Mouse (Mus musculus): ENCODE measurements around the gene Fmod. TPM values are rescaled to one million over a fixed set of nuclear protein-coding genes. Genes with fewer than 3 reads are reported as not detected.

Gene Fmod
- polyA plus RNA-seq, 1 experiment from 2014 or later: 10.2 TPM

DNA sequence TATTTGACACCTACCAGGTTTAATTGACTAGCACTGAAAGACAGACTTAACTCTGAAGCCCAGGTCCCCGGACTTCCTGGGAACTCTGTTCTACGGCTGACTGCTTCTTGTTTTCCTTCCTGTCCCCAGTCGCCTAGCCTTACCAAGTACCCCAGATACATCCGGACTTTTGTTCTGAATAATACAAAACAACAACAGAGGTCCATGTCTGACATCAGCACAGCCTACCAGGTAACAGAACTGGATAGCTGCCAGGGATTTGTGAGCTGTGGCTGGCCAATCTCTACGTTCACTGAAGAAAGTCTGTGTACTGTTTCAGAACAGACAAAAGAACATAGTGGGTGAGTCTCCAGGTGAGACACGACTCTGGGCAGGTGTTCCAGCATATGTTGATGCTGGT lies 21.8 kb downstream of the Fmod start:
- peaks cover 42% of the 10 kb centered on the region for H3K4me1 ChIP-seq (replicated peaks)
- no peaks in the 10 kb centered on the region for H3K36me3 ChIP-seq
- no peak overlapping the region for H3K9ac ChIP-seq
- no peak for ATAC-seq (ENCODE audit: low FRiP score, low read depth)
- H3K27me3 ChIP-seq: no peaks in the 10 kb centered on the region
- H3K4me2 ChIP-seq: no peak overlapping the region
- WGBS: 66% methylated on average over 6 of the region's 6 CpGs
- H3K4me3 ChIP-seq: no peak overlapping the region
- no peaks in the 10 kb centered on the region for H3K9me3 ChIP-seq
- H3K27ac ChIP-seq (replicated peaks): no peak overlapping the region

DNA sequence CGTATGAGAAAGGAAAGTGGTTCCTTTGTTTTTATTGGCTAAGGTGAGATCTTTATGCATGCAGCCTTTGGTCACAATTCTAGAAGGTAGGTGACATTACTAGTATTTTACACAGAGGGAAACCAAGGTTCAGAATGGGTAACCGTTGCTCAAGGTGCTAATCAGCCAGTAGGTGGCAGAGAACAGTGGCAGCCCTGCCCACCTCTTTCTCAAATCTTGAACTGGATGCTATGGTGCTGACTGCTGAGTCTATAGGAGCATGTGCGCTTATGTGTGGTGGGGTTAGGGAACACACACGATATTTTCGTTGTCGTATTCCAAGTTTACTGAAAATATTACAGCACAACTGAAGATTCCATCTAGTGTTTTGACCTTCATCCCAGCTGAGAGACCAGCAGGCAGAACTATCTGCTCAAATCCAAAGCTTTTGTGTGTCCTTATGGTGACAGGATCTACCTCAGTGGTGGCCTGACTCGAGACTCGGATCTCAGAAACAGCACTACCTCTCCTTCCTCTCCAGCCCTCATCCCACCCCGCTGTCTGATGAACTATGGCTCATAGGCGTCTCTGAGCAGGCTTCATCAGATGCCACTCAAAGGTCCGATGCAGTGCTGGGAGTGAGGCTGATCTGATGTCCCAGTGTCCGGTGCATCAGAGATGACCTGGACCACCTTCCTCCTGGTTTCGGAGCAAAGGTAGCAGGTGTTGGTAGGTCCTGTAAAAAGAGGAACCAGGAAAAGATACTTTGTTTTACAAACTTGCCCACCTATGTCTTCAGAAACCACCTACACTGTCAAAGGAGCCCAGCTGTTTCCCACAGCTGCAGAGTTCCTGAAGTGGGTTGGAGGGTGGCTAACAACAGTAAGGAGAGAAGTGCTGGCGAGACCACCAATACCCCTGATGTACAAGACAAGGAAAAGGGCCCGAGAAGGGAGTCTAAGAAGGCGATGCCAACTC lies 23.0 kb downstream of the Fmod start:
- Histone ChIP-seq H3K9ac (peak overlapping the region; percentile 50), H3K4me2 (peak overlapping the region; percentile 82), H3K4me1 (replicated peaks) (peaks cover 54% of the 10 kb centered on the region), H3K27me3 (no peaks in the 10 kb centered on the region), H3K36me3 (no peaks in the 10 kb centered on the region), H3K4me3 (peak overlapping the region; percentile 37), H3K9me3 (no peaks in the 10 kb centered on the region), H3K27ac (replicated peaks) (peak overlapping the region; percentile 96)
- 71% methylated on average over 16 of the region's 16 CpGs for WGBS
- ATAC-seq (ENCODE audit: low FRiP score, low read depth): no peak

DNA sequence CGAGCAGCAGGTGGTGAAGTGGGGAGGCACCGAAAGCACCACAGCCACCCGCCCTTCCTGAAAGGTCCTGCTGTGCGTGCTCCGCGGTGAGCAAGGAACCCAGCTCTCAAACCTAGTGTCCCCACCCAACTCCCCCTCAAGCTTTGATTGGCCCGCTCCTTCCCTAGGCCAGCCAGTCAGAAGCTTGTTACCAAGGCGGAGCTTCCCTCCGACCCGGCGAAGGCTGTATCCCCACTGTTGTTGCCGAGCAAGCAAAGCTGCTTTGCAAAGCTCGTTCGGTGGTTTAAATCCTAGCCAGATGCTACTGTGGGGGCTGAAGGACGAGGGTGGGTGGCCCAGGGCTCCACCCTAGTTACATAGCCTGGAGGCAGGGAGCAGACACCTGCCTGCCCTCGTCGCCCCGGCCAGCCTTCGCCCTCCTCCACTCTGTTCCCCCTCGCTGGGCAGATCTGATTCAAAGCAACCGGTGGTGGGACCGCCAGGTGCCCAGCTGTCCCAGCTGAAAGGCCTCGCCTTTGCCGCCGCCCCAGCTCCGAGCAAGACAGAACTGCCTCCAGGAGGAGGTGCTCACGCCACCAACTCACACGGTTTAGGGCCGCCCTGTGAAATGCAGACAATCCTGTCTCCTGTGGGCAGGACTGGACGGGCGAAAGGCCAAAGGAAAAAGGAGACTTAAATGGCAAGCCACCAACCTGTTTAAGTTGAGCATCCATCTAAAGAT lies 24.0 kb downstream of the Fmod start:
- peak; percentile 91 for ATAC-seq (ENCODE audit: low FRiP score, low read depth)
- Histone ChIP-seq H3K4me1 (replicated peaks) (peaks cover 63% of the 10 kb centered on the region), H3K9ac (peak overlapping the region; percentile 50), H3K27ac (replicated peaks) (peak overlapping the region; percentile 96), H3K4me2 (peak overlapping the region; percentile 82), H3K36me3 (no peaks in the 10 kb centered on the region), H3K4me3 (peak overlapping the region; percentile 37), H3K9me3 (no peaks in the 10 kb centered on the region), H3K27me3 (no peaks in the 10 kb centered on the region)
- under 1% methylated on average over 31 of the region's 31 CpGs for WGBS

DNA sequence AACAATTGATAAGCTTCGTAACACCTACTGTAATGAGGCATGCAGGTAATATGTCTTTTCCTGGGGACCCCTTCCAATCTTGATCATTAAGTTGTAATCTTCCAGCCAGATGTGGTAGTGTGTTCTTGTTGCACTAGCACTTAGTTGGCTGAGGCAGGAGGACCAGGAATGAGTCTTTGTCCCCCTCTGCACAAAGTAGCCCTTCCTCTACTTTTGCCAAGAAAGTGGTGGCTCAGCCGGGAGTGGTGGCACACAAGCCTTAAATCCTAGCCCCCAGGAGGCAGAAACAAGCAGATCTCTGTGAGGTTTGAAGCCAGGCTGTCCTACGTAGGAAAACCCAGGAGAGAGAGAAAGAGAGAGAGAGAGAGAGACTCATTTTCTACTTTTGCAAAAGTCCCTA lies 24.9 kb downstream of the Fmod start:
- Histone ChIP-seq H3K9me3 (no peaks in the 10 kb centered on the region), H3K4me3 (no peak overlapping the region), H3K9ac (no peak overlapping the region), H3K27me3 (no peaks in the 10 kb centered on the region), H3K36me3 (no peaks in the 10 kb centered on the region), H3K4me1 (replicated peaks) (peaks cover 70% of the 10 kb centered on the region), H3K4me2 (no peak overlapping the region), H3K27ac (replicated peaks) (peak overlapping the region; percentile 96)
- 30% methylated on average over 3 of the region's 3 CpGs for WGBS
- no peak for ATAC-seq (ENCODE audit: low FRiP score, low read depth)

DNA sequence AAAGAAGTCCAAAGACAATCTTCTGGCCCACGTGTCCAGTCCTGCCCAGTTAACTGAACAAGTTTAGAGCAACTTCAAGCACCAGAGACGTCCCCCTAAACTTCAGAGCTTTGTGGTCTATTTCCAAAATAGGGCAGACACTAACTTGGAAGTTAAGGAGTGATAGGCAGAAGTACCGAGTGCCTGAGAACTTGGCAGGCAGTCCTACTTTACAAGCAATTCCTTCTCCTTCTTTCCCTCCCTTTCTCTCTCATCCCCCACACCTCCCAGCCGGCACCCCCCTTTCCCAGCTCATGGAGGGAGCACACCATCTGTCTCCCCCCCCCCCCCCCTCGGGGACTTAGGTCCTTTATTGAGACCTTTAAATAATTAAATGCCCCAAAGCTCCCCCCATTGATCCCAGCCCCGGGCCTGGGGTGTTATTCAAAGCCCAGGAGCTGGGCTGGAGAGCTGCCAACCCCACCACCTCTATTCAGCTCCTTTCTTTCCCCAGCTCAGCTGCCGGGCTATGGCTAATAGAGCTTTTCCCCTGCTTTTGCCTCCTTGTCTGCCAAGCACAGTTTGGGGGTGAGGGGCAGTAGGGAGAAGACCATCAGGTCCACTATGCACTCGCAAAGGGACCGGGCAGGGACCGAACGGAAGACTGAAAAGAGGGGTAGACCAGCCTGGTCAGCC lies 25.5 kb downstream of the Fmod start:
- peak overlapping the region; percentile 96 for H3K27ac ChIP-seq (replicated peaks)
- no peaks in the 10 kb centered on the region for H3K36me3 ChIP-seq
- H3K9ac ChIP-seq: peak overlapping the region; percentile 25; the same call in 1 of the 2 replicates
- H3K4me2 ChIP-seq: peak overlapping the region; percentile 44
- H3K27me3 ChIP-seq: no peaks in the 10 kb centered on the region
- peak; percentile 36 for ATAC-seq (ENCODE audit: low FRiP score, low read depth)
- 6% methylated on average over 11 of the region's 11 CpGs for WGBS
- no peak overlapping the region for H3K4me3 ChIP-seq
- no peaks in the 10 kb centered on the region for H3K9me3 ChIP-seq
- H3K4me1 ChIP-seq (replicated peaks): peaks cover 76% of the 10 kb centered on the region

DNA sequence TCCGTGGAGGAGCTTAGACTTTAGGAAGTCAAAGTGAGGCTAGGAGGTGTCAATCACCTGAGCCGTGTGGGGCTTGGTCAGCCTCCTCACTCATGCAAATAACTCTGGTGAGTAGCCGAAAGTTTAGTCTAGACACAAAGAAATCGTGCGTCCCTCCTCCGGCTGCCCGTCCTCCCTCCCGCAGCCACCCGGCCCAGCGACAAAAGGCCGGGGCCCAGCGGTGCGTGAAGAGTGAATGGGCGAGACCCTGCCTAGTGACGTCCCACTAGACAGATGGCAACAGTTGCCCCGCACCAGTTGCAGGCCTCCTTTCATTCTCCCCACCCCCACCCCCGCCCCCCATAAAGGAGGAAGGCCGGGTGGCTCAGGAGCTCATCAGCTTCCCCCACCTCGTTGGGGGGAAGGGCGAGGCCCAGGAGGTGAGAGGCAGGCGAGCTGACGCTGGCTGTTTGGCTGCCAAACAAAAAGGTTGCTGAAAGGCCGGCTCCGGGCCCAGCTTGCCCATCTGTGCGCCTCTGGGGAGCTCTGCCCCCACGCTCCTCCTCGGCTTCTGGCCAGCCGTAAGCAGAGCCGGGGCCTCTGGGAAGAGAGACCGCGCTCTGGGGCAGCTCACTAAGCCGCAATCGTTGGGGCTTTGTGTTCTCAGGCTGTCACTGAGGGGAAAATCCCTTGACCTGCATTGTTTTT lies 26.2 kb downstream of the Fmod start:
- Histone ChIP-seq H3K27ac (replicated peaks) (peak overlapping the region; percentile 96), H3K9ac (peak overlapping the region; percentile 25; the same call in 1 of the 2 replicates), H3K36me3 (no peaks in the 10 kb centered on the region), H3K27me3 (no peaks in the 10 kb centered on the region), H3K9me3 (no peaks in the 10 kb centered on the region), H3K4me2 (peak overlapping the region; percentile 44), H3K4me3 (no peak overlapping the region), H3K4me1 (replicated peaks) (peaks cover 79% of the 10 kb centered on the region)
- 1% methylated on average over 29 of the region's 33 CpGs for WGBS
- peak; percentile 72 for ATAC-seq (ENCODE audit: low FRiP score, low read depth)

DNA sequence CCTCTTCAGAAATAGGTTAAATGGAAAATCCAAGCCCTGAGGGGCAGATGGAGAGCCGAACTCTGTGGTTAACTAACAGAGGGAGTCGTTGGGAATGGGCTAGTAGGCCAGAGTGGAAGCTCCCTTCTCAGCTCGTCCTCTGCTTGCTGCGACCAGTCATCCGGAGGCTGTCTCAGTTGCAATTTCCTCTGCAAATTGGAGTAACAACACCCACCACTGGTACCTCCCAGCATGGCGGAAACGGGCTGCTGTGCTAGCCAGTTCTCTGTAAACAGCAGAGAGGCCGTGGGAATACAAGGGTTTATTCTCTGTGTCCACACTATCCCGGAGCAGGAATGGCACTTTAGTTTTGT lies 26.7 kb downstream of the Fmod start:
- ATAC-seq (ENCODE audit: low FRiP score, low read depth): no peak
- Histone ChIP-seq H3K4me1 (replicated peaks) (peaks cover 79% of the 10 kb centered on the region), H3K9ac (0 out of 2 replicates have a peak overlapping the region, but pooled peaks have one; percentile 25), H3K36me3 (no peaks in the 10 kb centered on the region), H3K4me3 (no peak overlapping the region), H3K27ac (replicated peaks) (peak overlapping the region; percentile 96), H3K4me2 (peak overlapping the region; percentile 44), H3K27me3 (no peaks in the 10 kb centered on the region), H3K9me3 (no peaks in the 10 kb centered on the region)
- 8% methylated on average over 9 of the region's 9 CpGs for WGBS

DNA sequence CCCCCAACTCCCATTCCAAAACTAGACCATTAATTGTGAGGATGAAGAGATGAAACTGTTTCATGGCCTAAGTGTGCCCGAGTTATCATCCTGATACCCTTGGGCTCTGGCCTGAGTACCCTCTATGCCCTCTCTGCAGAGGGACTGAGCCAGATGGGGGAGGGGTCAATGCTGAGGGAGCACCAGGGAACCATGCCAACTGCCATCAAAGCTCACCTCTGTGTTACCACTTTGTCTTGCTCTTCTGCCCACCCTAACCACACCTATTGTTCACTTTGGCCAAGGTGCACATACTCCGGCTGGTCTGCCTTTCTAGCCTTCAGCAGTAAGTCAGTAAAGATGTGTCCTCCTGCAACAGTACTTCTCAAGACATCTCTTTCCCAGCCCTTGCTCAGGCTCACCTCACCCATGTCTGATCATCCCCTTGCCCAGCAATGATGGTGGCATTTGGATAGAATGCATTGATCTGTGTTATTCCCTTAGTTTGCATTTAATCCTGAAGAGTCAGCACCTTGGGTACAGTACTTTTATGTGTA lies 27.3 kb downstream of the Fmod start:
- H3K9ac ChIP-seq: no peak overlapping the region
- H3K4me3 ChIP-seq: no peak overlapping the region
- ATAC-seq (ENCODE audit: low FRiP score, low read depth): no peak
- H3K27ac ChIP-seq (replicated peaks): peak overlapping the region; percentile 96
- no peaks in the 10 kb centered on the region for H3K36me3 ChIP-seq
- H3K4me2 ChIP-seq: no peak overlapping the region
- no peaks in the 10 kb centered on the region for H3K27me3 ChIP-seq
- H3K4me1 ChIP-seq (replicated peaks): peaks cover 79% of the 10 kb centered on the region
- no peaks in the 10 kb centered on the region for H3K9me3 ChIP-seq
- 52% methylated on average over 2 of the region's 2 CpGs for WGBS

DNA sequence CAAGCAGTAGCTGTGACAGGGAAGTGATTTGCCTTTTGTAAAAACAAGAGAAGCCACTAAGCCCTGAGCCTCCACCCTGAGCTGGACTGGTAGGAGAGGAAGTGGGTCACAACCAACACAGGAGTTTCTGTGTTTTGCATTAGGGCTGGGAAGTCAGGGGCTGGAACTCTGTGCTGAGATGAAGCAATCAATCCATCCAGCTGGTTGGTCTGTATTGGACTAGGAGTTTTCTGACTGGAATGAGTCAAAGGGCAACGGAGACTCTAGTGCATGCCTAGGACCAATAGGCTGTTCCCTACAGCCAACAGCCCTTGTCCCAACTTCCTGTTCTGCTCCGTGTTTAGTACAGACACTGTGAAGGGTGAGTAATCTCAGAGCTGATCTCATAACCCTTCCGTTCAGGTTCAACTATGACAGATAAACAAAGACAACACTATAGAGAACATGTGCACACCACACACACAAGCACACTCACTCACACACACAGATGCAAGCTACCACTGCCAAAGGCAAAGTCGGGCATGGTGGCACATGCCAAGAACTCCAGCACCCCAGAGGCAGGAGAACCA lies 28.3 kb downstream of the Fmod start:
- WGBS: 72% methylated on average over 4 of the region's 4 CpGs
- H3K36me3 ChIP-seq: no peaks in the 10 kb centered on the region
- H3K27ac ChIP-seq (replicated peaks): peak overlapping the region; percentile 96
- no peak overlapping the region for H3K4me2 ChIP-seq
- no peak overlapping the region for H3K4me3 ChIP-seq
- H3K9ac ChIP-seq: no peak overlapping the region
- peaks cover 71% of the 10 kb centered on the region for H3K4me1 ChIP-seq (replicated peaks)
- ATAC-seq (ENCODE audit: low FRiP score, low read depth): no peak
- H3K27me3 ChIP-seq: no peaks in the 10 kb centered on the region
- no peaks in the 10 kb centered on the region for H3K9me3 ChIP-seq

DNA sequence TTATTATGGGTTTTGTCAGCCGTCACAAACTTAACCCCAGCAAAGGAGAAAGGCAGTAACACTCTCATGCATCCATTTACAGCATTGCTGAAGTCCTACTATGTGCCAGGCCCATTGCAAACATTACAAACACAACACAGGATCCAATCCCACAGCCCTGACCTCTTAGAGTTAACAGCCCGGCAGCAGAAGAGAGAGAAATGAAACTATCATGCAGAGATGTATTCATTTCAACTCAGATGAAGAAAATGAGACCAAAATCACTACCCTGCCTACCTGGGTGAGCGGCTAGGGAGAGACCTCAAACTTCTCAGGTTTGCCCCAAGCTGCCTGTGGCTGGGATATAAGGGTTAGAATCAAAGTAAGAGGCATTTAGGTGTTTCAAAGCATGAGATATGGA lies 29.5 kb downstream of the Fmod start:
- Histone ChIP-seq H3K27me3 (no peaks in the 10 kb centered on the region), H3K4me1 (replicated peaks) (peaks cover 72% of the 10 kb centered on the region), H3K4me3 (no peak overlapping the region), H3K9me3 (no peaks in the 10 kb centered on the region), H3K27ac (replicated peaks) (no peak overlapping the region; the same call in 1 of the 2 replicates), H3K4me2 (no peak overlapping the region), H3K9ac (no peak overlapping the region), H3K36me3 (no peaks in the 10 kb centered on the region)
- WGBS: 52% methylated on average over 3 of the region's 3 CpGs
- ATAC-seq (ENCODE audit: low FRiP score, low read depth): no peak

DNA sequence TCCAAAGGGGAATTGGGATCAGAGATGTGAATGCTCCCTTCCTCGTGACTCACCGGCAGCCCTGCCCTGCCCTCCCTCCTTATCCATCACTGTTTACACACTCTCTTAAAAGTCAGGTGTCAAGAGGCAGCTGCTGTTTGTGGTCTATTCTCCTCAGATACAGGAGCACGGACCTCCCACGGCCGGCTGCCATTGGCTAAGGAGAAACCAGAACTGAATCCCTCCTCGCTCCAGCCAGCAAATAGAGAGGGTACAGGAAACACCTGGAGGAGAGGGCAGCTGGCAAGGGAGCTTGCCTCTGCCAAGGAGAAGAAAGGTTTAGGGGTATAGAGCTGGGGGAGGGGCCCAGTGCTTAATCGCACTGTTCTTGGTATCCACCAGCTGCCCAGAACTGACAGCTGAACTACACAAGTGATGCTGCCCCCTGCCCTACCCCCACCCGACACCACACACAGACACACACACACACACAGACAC lies 30.1 kb downstream of the Fmod start:
- H3K9ac ChIP-seq: no peak overlapping the region
- H3K27ac ChIP-seq (replicated peaks): no peak overlapping the region
- no peaks in the 10 kb centered on the region for H3K36me3 ChIP-seq
- 12% methylated on average over 8 of the region's 8 CpGs for WGBS
- H3K27me3 ChIP-seq: no peaks in the 10 kb centered on the region
- peaks cover 70% of the 10 kb centered on the region for H3K4me1 ChIP-seq (replicated peaks)
- 0 out of 2 replicates have a peak, but pooled peaks have one; percentile 10 for ATAC-seq (ENCODE audit: low FRiP score, low read depth)
- no peaks in the 10 kb centered on the region for H3K9me3 ChIP-seq
- no peak overlapping the region for H3K4me2 ChIP-seq
- H3K4me3 ChIP-seq: no peak overlapping the region

All from hindbrain, embryonic 15.5 days (tissue).